Mouse (Mus musculus) testis, adult 2 months (tissue): ENCODE measurements around the gene Hus1b.

Source experiments
- CTCF ChIP-seq: fragments of 200-500 bp; IDR thresholded peaks from 2 replicates; pipeline ENCODE4 v1.5.1; 2012; ENCODE audit warnings: low read depth, mild to moderate bottlenecking, inconsistent platforms, low read length, moderate library complexity; ENCODE audit not compliant: control insufficient read depth, insufficient read depth, insufficient replicate concordance
- POLR2A ChIP-seq: fragments of 200-500 bp; IDR thresholded peaks from 2 replicates; pipeline ENCODE4 v1.6.1; 2012; ENCODE audit warnings: low read depth, mild to moderate bottlenecking, inconsistent platforms, low read length, moderate library complexity; ENCODE audit not compliant: control insufficient read depth

DNA sequence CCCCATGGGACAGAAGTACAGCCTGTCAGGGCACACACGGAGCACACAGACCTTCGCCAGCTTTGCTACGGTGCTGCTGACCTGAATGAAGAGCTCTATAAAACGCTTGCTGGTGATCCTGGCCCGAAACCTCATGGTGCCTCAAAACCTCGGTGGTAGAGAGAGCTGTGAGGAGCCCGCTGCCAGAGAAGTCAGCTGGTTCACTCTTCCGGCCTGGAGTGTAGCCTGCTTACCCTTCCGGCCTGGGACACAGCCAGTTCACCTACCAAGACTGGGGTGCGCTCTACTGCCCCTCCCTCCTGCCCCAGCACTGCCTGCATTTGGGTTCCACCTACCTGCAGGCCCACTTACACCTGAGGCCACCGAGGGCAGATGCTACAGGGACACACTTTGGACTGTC lies at the start of gene Hus1b:
- TF ChIP-seq POLR2A (peak; percentile 43; the same call in 1 of the 2 replicates), CTCF (no peak)
